ENCODE assay signal across 15 mouse cellular contexts in genomic region chr9:57597265-57597664, GRCm38 (mm10). TPM values are rescaled to one million over a fixed set of nuclear protein-coding genes. Genes with fewer than 3 reads are reported as not detected.
"Had no signal": no experiment of that assay in that cellular context is flagged by ENCODE, and none has a peak within 500 bp of the region (broad histone marks: within the 10 kb centered on the region; RNA-seq: fewer than 3 reads in every experiment).

No protein-coding gene starts in this region.

- H3K4me3 ChIP-seq: kidney, embryonic 15.5 days; left cerebral cortex, adult 2 months; limb, embryonic 10.5 days; liver, embryonic 15.5 days; neural tube, embryonic 15.5 days had no signal

- H3K9ac ChIP-seq: kidney, embryonic 15.5 days; liver, embryonic 15.5 days; neural tube, embryonic 15.5 days had no signal

- H3K27me3 ChIP-seq: kidney, embryonic 15.5 days; neural tube, embryonic 15.5 days had no signal

- H3K9me3 ChIP-seq: kidney, embryonic 15.5 days; limb, embryonic 10.5 days; liver, embryonic 15.5 days; neural tube, embryonic 15.5 days had no signal

- DNase-seq: lung, adult 2 months; lung, postnatal 36 days; thymus, postnatal 4 days had no signal

- H3K4me2 ChIP-seq: kidney, embryonic 15.5 days; liver, embryonic 11.5 days; liver, embryonic 15.5 days; neural tube, embryonic 15.5 days had no signal

- H3K27ac ChIP-seq: kidney, embryonic 15.5 days; left cerebral cortex, adult 2 months; limb, embryonic 10.5 days; liver, embryonic 15.5 days; neural tube, embryonic 15.5 days had no signal

RNA-seq across cellular contexts. Expression of gene Cplx3, which starts 8.8 kb away (rescaled TPM):
- total RNA-seq: megakaryocyte progenitor cell, adult 5-6 weeks had no signal
- polyA plus RNA-seq: kidney, embryonic 15.5 days; limb, embryonic 10.5 days; limb, embryonic 14.5 days; liver, embryonic 11.5 days; liver, embryonic 15.5 days; lung, adult 2 months; lung, postnatal 0 days; stomach, postnatal 0 days had no signal

RNA-seq across cellular contexts. Expression of gene Lman1l, which starts 23.3 kb away (rescaled TPM):
- total RNA-seq: layer of hippocampus, postnatal 25 days; left cerebral cortex, adult 2 months; left cerebral cortex, postnatal 14 days; megakaryocyte progenitor cell, adult 5-6 weeks had no signal
- polyA plus RNA-seq: kidney, embryonic 15.5 days; limb, embryonic 10.5 days; limb, embryonic 14.5 days; liver, embryonic 11.5 days; liver, embryonic 15.5 days; lung, postnatal 0 days; neural tube, embryonic 15.5 days; stomach, postnatal 0 days had no signal
